Mouse (Mus musculus) adrenal gland, adult 10 weeks (tissue): ENCODE data around the gene Ugt2b37. TPM values are rescaled to one million over a fixed set of nuclear protein-coding genes. Genes with fewer than 3 reads are reported as not detected.

ENCODE experiments used
- polyA plus RNA-seq: library from polyadenylated mRNA; stranded (reverse); fragments of 350-450 nt; fragmentation: Illumina TruSeq; extraction: RNeasy Lipid Tissue Mini Kit (QIAGEN cat#74804); gene quantifications from one replicate; pipeline ENCODE4 v1.2.3, GENCODE M21; 2014; ENCODE audit warnings: low read depth, low replicate concordance

Ugt2b37 gene
- not detected for polyA plus RNA-seq

DNA sequence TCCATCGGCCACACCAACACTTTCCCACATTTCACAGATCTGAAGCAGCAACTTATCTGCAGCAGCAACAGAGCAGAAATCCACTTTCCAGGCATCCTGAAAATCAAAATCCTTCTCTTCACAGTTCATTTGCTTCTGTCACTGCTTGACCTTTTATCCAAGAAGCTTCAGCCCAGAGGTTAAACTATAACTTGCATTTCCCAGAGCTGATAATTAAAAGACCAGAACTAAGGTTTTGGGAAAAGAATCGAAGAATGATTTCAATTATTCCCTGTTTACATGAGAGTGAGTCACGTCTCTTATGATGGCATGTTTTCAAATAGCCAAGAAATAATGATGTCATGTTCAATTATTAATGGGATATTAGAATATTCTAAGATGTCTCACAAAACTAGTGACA lies at the start of gene Ugt2b37:
Gene Ugt2b37, minus strand, starts transcription at position 129 of the 400 bp plus-strand sequence.

Other genes starting within 250 kb of the Ugt2b37 start
- not detected for gene Ugt2b36, start 162.2 kb downstream of the Ugt2b37 start, polyA plus RNA-seq
- not detected for gene Ugt2b5, start 114.5 kb downstream of the Ugt2b37 start, polyA plus RNA-seq
- gene Ugt2a3, start 82.4 kb upstream of the Ugt2b37 start, polyA plus RNA-seq, result not detected
- not detected for gene Ugt2b38, start 169.4 kb upstream of the Ugt2b37 start, polyA plus RNA-seq
- gene Ugt2a2, start 227.5 kb upstream of the Ugt2b37 start, polyA plus RNA-seq, result not detected
- not detected for gene Gm43638, start 232.0 kb upstream of the Ugt2b37 start, polyA plus RNA-seq
- not detected for gene Ugt2a1, start 236.1 kb upstream of the Ugt2b37 start, polyA plus RNA-seq